Mouse (Mus musculus): ENCODE data around the gene Fmnl1. TPM values are rescaled to one million over a fixed set of nuclear protein-coding genes. Genes with fewer than 3 reads are reported as not detected.

Fmnl1 gene
- total RNA-seq (2021) = 10 to 100 TPM; 16.8 to 21.6 TPM
- long read RNA-seq, experiment 1, partial matches to known transcripts = 4 of 8 reads
- long read RNA-seq, experiment 1, other reads (novel, unspliced or antisense) = 4 of 8 reads
- long read RNA-seq, experiment 2, partial matches to known transcripts = 3 of 8 reads
- long read RNA-seq, experiment 2, other reads (novel, unspliced or antisense) = 4 of 8 reads

GRCm38 (mm10) chr11:103170494-103171285 is at the start of gene Fmnl1:
TSS of gene Fmnl1 (plus strand) at chr11:103171107.
- intact Hi-C loops (cut with DNase I) = no loop called here
- DNase-seq = peak; percentile 66 to 75

GRCm38 (mm10) chr11:103131701-103132575 is 39.0 kb upstream of the Fmnl1 start, which contains the start of gene Hexim2:
TSS of gene Hexim2 (plus strand) at chr11:103132429.
- peak; percentile 71 to 72 for DNase-seq
- intact Hi-C loops (cut with DNase I) = loop anchor here (1.0 kb wide), 1 partner anchor 15 kb away; no protein-coding TSS in a partner anchor

GRCm38 (mm10) chr11:103132576-103133455 is 38.1 kb upstream of the Fmnl1 start:
- peak; percentile 100 for DNase-seq
- intact Hi-C loops (cut with DNase I) = loop anchor here (1.0 kb wide), 1 partner anchor 16 kb away; no protein-coding TSS in a partner anchor

- intact Hi-C loops (cut with DNase I) = no loop called here
- no peak for DNase-seq
These were observed 37.3 kb upstream of the Fmnl1 start for GRCm38 (mm10) chr11:103133456-103134185.

- intact Hi-C loops (cut with DNase I) = no loop called here
- DNase-seq = no peak
These were observed 36.7 kb upstream of the Fmnl1 start for GRCm38 (mm10) chr11:103134221-103134620.

GRCm38 (mm10) chr11:103136039-103136577 is 34.8 kb upstream of the Fmnl1 start:
- DNase-seq = no peak
- intact Hi-C loops (cut with DNase I) = no loop called here

- intact Hi-C loops (cut with DNase I) = no loop called here
- DNase-seq = no peak
These were observed 30.8 kb upstream of the Fmnl1 start for GRCm38 (mm10) chr11:103139951-103140762.

- intact Hi-C loops (cut with DNase I) = no loop called here
- DNase-seq = no peak
These were observed 30.2 kb upstream of the Fmnl1 start for GRCm38 (mm10) chr11:103140763-103141100.

- intact Hi-C loops (cut with DNase I) = no loop called here
- DNase-seq = peak; percentile 76 to 81
These were observed 29.6 kb upstream of the Fmnl1 start for GRCm38 (mm10) chr11:103141101-103141943.

- DNase-seq = peak in 1 of 2 experiments; percentile 44
- intact Hi-C loops (cut with DNase I) = no loop called here
These were observed 29.0 kb upstream of the Fmnl1 start for GRCm38 (mm10) chr11:103141944-103142255.

GRCm38 (mm10) chr11:103142441-103143182 is 28.3 kb upstream of the Fmnl1 start:
- intact Hi-C loops (cut with DNase I) = no loop called here
- DNase-seq = peak; percentile 46 to 64

- no peak for DNase-seq
- intact Hi-C loops (cut with DNase I) = no loop called here
These were observed 26.3 kb upstream of the Fmnl1 start for GRCm38 (mm10) chr11:103144309-103145285.

GRCm38 (mm10) chr11:103146386-103146785 is 24.5 kb upstream of the Fmnl1 start:
- intact Hi-C loops (cut with DNase I) = no loop called here
- no peak for DNase-seq

- intact Hi-C loops (cut with DNase I) = no loop called here
- no peak for DNase-seq
These were observed 23.1 kb upstream of the Fmnl1 start for GRCm38 (mm10) chr11:103147766-103148165.

GRCm38 (mm10) chr11:103149771-103150170 is 21.1 kb upstream of the Fmnl1 start:
- intact Hi-C loops (cut with DNase I) = loop anchor here (10.0 kb wide), 1 partner anchor 245 kb away; the partner anchor contains the start of gene Gfap
- no peak for DNase-seq

Data from heart, postnatal 14 days (tissue).